Mouse (Mus musculus) spleen, adult 2 months (tissue): ENCODE measurements around the gene Zcchc2.

Source experiments
- CTCF ChIP-seq: fragments of 200-500 bp; IDR thresholded peaks from 2 replicates; pipeline ENCODE4 v1.5.1; 2011; ENCODE audit warnings: mild to moderate bottlenecking, inconsistent platforms; ENCODE audit not compliant: insufficient read depth, insufficient read length, insufficient replicate concordance; ENCODE audit errors: extremely low read depth
- POLR2A ChIP-seq: fragments of 200-500 bp; IDR thresholded peaks from 2 replicates; pipeline ENCODE4 v1.6.1; 2011; ENCODE audit warnings: low read depth, low read length, inconsistent platforms

DNA sequence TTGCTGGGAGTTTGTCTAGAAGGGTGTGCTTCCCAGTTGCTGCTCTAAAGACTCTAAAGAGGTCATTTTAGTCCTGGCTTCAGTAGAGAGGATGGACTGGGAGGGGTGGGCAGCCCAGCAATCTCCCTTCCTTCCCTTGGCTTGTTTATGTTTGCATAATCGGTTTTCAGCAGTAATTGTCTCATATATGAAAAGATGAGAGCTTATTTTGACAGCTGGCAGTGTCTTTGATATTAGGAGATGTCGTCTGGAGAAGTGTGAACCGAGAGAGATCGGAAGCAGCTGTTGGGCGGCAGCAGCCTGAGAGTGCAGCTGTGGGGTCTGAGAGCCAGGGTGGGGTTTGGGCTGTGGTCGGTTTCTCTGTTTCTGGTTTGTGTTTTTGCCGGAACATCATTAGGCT, 75.5 kb downstream of the Zcchc2 start:
- TF ChIP-seq CTCF, result no peak
- no peak for TF ChIP-seq POLR2A
